Mouse (Mus musculus) hindbrain, embryonic 13.5 days (tissue): ENCODE data around the gene Gcc2. TPM values are rescaled to one million over a fixed set of nuclear protein-coding genes. Genes with fewer than 3 reads are reported as not detected.

Experiments
- ATAC-seq: fragments of 200-750 bp; cut with Nextera tagmentation; 2 replicates; pipeline ENCODE4 v1.8.0; 2017; ENCODE audit warnings: moderate TSS enrichment; ENCODE audit not compliant: low FRiP score
- H3K27ac ChIP-seq: fragments of 300-500 bp; sonication (generic); 2 replicates; pipeline ENCODE4 v1.5.1; 2015; ENCODE audit warnings: inconsistent platforms, mild to moderate bottlenecking, moderate library complexity
- H3K27me3 ChIP-seq: fragments of 300-500 bp; sonication (generic); 2 replicates; pipeline ENCODE4 v1.6.1; 2015; ENCODE audit warnings: mild to moderate bottlenecking, inconsistent platforms
- H3K36me3 ChIP-seq: fragments of 300-500 bp; sonication (generic); 2 replicates; pipeline ENCODE4 v1.6.1; 2015; ENCODE audit warnings: mild to moderate bottlenecking, inconsistent platforms
- H3K4me1 ChIP-seq: fragments of 300-500 bp; sonication (generic); replicated peaks from 2 replicates; pipeline ENCODE4 v1.6.1; 2015; ENCODE audit warnings: inconsistent platforms
- H3K4me2 ChIP-seq: fragments of 300-500 bp; sonication (generic); 2 replicates; pipeline ENCODE4 v1.6.1; 2015; ENCODE audit warnings: inconsistent platforms, mild to moderate bottlenecking, moderate library complexity
- H3K4me3 ChIP-seq: fragments of 300-500 bp; sonication (generic); 2 replicates; pipeline ENCODE4 v1.5.1; 2015; ENCODE audit warnings: mild to moderate bottlenecking, inconsistent platforms
- H3K9ac ChIP-seq: fragments of 300-500 bp; sonication (generic); 2 replicates; pipeline ENCODE4 v1.6.1; 2015; ENCODE audit warnings: mild to moderate bottlenecking, inconsistent platforms
- H3K9me3 ChIP-seq: fragments of 300-500 bp; sonication (generic); 2 replicates; pipeline ENCODE4 v1.6.1; 2016; ENCODE audit warnings: inconsistent platforms
- WGBS: fragments of 180-500 bp; shearing (Covaris S2); methylation state at CpG from one replicate; pipeline ENCODE4 v1.1.7; 2015; 5-methylcytosine and 5-hydroxymethylcytosine counted together
- polyA plus RNA-seq: library from polyadenylated mRNA; unstranded; fragments of >200 nt; fragmentation: Nextera tagmentation; extraction: Ambion mirVana; gene quantifications from 2 replicates; pipeline ENCODE4 v1.2.1, GENCODE M21; 2015

Gene Gcc2
- 88.4 and 99.6 TPM in 2 replicates for polyA plus RNA-seq

GRCm38 (mm10) chr10:58255213-58255892, at the start of gene Gcc2:
Gene Gcc2 (plus strand): TSS chr10:58255497.
- Histone ChIP-seq H3K36me3 (peaks cover 22% of the 10 kb centered on the region), H3K4me2 (peak within 1 kb of the TSS; percentile 60), H3K4me1 (peaks cover 17% of the 10 kb centered on the region), H3K27me3 (no peaks in the 10 kb centered on the region), H3K27ac (peak within 1 kb of the TSS; percentile 90), H3K9ac (peak within 1 kb of the TSS; percentile 85), H3K9me3 (no peaks in the 10 kb centered on the region), H3K4me3 (peak within 1 kb of the TSS; percentile 87)
- WGBS = under 1% methylated on average over 57 of the region's 58 CpGs
- peak; percentile 100 for ATAC-seq

- Histone ChIP-seq H3K4me3 (no peak overlapping the region), H3K36me3 (no peaks in the 10 kb centered on the region), H3K27me3 (no peaks in the 10 kb centered on the region), H3K9ac (no peak overlapping the region), H3K4me2 (no peak overlapping the region), H3K4me1 (no peaks in the 10 kb centered on the region), H3K27ac (no peak overlapping the region), H3K9me3 (peaks cover 2% of the 10 kb centered on the region; the same call in 1 of the 2 replicates)
- no peak for ATAC-seq
- 38% methylated on average over 1 of the region's 1 CpGs for WGBS
These were observed 49.3 kb upstream of the Gcc2 start for GRCm38 (mm10) chr10:58205986-58206385.

- no peaks in the 10 kb centered on the region for H3K4me1 ChIP-seq
- no peak overlapping the region for H3K4me2 ChIP-seq
- H3K4me3 ChIP-seq = no peak overlapping the region
- H3K27me3 ChIP-seq = no peaks in the 10 kb centered on the region
- H3K27ac ChIP-seq = no peak overlapping the region
- ATAC-seq = no peak
- peaks cover 2% of the 10 kb centered on the region; the same call in 1 of the 2 replicates for H3K9me3 ChIP-seq
- H3K36me3 ChIP-seq = no peaks in the 10 kb centered on the region
- H3K9ac ChIP-seq = no peak overlapping the region
- WGBS = 89% methylated on average over 4 of the region's 4 CpGs
These were observed 48.5 kb upstream of the Gcc2 start for GRCm38 (mm10) chr10:58206639-58207404.

GRCm38 (mm10) chr10:58209710-58210467, 45.4 kb upstream of the Gcc2 start:
- Histone ChIP-seq H3K36me3 (no peaks in the 10 kb centered on the region), H3K27ac (no peak overlapping the region), H3K4me1 (no peaks in the 10 kb centered on the region), H3K4me2 (no peak overlapping the region), H3K4me3 (no peak overlapping the region), H3K27me3 (no peaks in the 10 kb centered on the region), H3K9ac (no peak overlapping the region), H3K9me3 (peaks cover 2% of the 10 kb centered on the region; the same call in 1 of the 2 replicates)
- WGBS = 78% methylated on average over 2 of the region's 2 CpGs
- no peak for ATAC-seq

GRCm38 (mm10) chr10:58210514-58210913, 44.8 kb upstream of the Gcc2 start:
- H3K9me3 ChIP-seq = peaks cover 2% of the 10 kb centered on the region; the same call in 1 of the 2 replicates
- no peak overlapping the region for H3K4me2 ChIP-seq
- H3K27ac ChIP-seq = no peak overlapping the region
- ATAC-seq = no peak
- H3K36me3 ChIP-seq = no peaks in the 10 kb centered on the region
- H3K4me1 ChIP-seq = no peaks in the 10 kb centered on the region
- 68% methylated on average over 1 of the region's 1 CpGs for WGBS
- H3K9ac ChIP-seq = no peak overlapping the region
- H3K27me3 ChIP-seq = no peaks in the 10 kb centered on the region
- no peak overlapping the region for H3K4me3 ChIP-seq

GRCm38 (mm10) chr10:58211213-58211612, 44.1 kb upstream of the Gcc2 start:
- H3K4me1 ChIP-seq = no peaks in the 10 kb centered on the region
- no peaks in the 10 kb centered on the region for H3K36me3 ChIP-seq
- ATAC-seq = no peak
- no peak overlapping the region for H3K4me2 ChIP-seq
- H3K4me3 ChIP-seq = no peak overlapping the region
- H3K27me3 ChIP-seq = no peaks in the 10 kb centered on the region
- no peaks in the 10 kb centered on the region; the same call in 1 of the 2 replicates for H3K9me3 ChIP-seq
- 92% methylated on average over 2 of the region's 2 CpGs for WGBS
- H3K27ac ChIP-seq = no peak overlapping the region
- no peak overlapping the region for H3K9ac ChIP-seq

- Histone ChIP-seq H3K27me3 (no peaks in the 10 kb centered on the region), H3K27ac (no peak overlapping the region), H3K4me3 (no peak overlapping the region), H3K36me3 (no peaks in the 10 kb centered on the region), H3K4me2 (no peak overlapping the region), H3K9ac (no peak overlapping the region), H3K4me1 (no peaks in the 10 kb centered on the region), H3K9me3 (no peaks in the 10 kb centered on the region; the same call in 1 of the 2 replicates)
- 80% methylated on average over 7 of the region's 7 CpGs for WGBS
- ATAC-seq = no peak
These were observed 43.1 kb upstream of the Gcc2 start for GRCm38 (mm10) chr10:58212230-58212629.

GRCm38 (mm10) chr10:58214497-58214896, 40.8 kb upstream of the Gcc2 start:
- no peak overlapping the region for H3K27ac ChIP-seq
- ATAC-seq = no peak
- H3K4me3 ChIP-seq = no peak overlapping the region
- no peak overlapping the region for H3K4me2 ChIP-seq
- H3K9me3 ChIP-seq = no peaks in the 10 kb centered on the region; the same call in 1 of the 2 replicates
- no peak overlapping the region for H3K9ac ChIP-seq
- H3K4me1 ChIP-seq = no peaks in the 10 kb centered on the region
- no peaks in the 10 kb centered on the region for H3K36me3 ChIP-seq
- H3K27me3 ChIP-seq = no peaks in the 10 kb centered on the region

- ATAC-seq = no peak
- no peaks in the 10 kb centered on the region for H3K4me1 ChIP-seq
- H3K27ac ChIP-seq = no peak overlapping the region
- no peaks in the 10 kb centered on the region for H3K27me3 ChIP-seq
- H3K4me3 ChIP-seq = no peak overlapping the region
- H3K9ac ChIP-seq = no peak overlapping the region
- H3K9me3 ChIP-seq = no peaks in the 10 kb centered on the region; the same call in 1 of the 2 replicates
- 81% methylated on average over 5 of the region's 5 CpGs for WGBS
- no peak overlapping the region for H3K4me2 ChIP-seq
- no peaks in the 10 kb centered on the region for H3K36me3 ChIP-seq
These were observed 40.4 kb upstream of the Gcc2 start for GRCm38 (mm10) chr10:58214934-58215333.

GRCm38 (mm10) chr10:58215353-58215752, 39.9 kb upstream of the Gcc2 start:
- no peaks in the 10 kb centered on the region for H3K27me3 ChIP-seq
- no peak overlapping the region for H3K4me2 ChIP-seq
- no peak overlapping the region for H3K27ac ChIP-seq
- no peaks in the 10 kb centered on the region; the same call in 1 of the 2 replicates for H3K9me3 ChIP-seq
- H3K4me3 ChIP-seq = no peak overlapping the region
- no peak for ATAC-seq
- no peaks in the 10 kb centered on the region for H3K36me3 ChIP-seq
- no peak overlapping the region for H3K9ac ChIP-seq
- H3K4me1 ChIP-seq = no peaks in the 10 kb centered on the region
- 85% methylated on average over 1 of the region's 1 CpGs for WGBS

- peaks cover 3% of the 10 kb centered on the region; the same call in 1 of the 2 replicates for H3K9me3 ChIP-seq
- no peak overlapping the region for H3K4me2 ChIP-seq
- H3K27ac ChIP-seq = no peak overlapping the region
- no peaks in the 10 kb centered on the region for H3K36me3 ChIP-seq
- no peak overlapping the region for H3K4me3 ChIP-seq
- ATAC-seq = no peak
- no peak overlapping the region for H3K9ac ChIP-seq
- 88% methylated on average over 3 of the region's 3 CpGs for WGBS
- no peaks in the 10 kb centered on the region for H3K4me1 ChIP-seq
- no peaks in the 10 kb centered on the region for H3K27me3 ChIP-seq
These were observed 37.9 kb upstream of the Gcc2 start for GRCm38 (mm10) chr10:58217366-58217765.

GRCm38 (mm10) chr10:58220726-58221125, 34.6 kb upstream of the Gcc2 start:
- WGBS = 91% methylated on average over 6 of the region's 6 CpGs
- no peak overlapping the region for H3K4me3 ChIP-seq
- no peak overlapping the region for H3K9ac ChIP-seq
- ATAC-seq = no peak
- no peak overlapping the region for H3K27ac ChIP-seq
- H3K4me1 ChIP-seq = no peaks in the 10 kb centered on the region
- H3K4me2 ChIP-seq = no peak overlapping the region
- peaks cover 3% of the 10 kb centered on the region; the same call in 1 of the 2 replicates for H3K9me3 ChIP-seq
- no peaks in the 10 kb centered on the region for H3K36me3 ChIP-seq
- H3K27me3 ChIP-seq = no peaks in the 10 kb centered on the region
